Mouse (Mus musculus) embryonic fibroblast, embryonic 13.5 days (primary cell): ENCODE measurements around the gene Sphk2.

Experiments used
- CTCF ChIP-seq: IDR thresholded peaks from 2 replicates; pipeline ENCODE4 v1.5.1; 2011; ENCODE audit warnings: mild to moderate bottlenecking, control low read depth, low read length, moderate library complexity, borderline replicate concordance; ENCODE audit not compliant: insufficient read depth
- POLR2A ChIP-seq: IDR thresholded peaks from 2 replicates; pipeline ENCODE4 v1.6.1; 2011; ENCODE audit warnings: low read depth, mild to moderate bottlenecking, control low read depth, low read length, moderate library complexity

DNA sequence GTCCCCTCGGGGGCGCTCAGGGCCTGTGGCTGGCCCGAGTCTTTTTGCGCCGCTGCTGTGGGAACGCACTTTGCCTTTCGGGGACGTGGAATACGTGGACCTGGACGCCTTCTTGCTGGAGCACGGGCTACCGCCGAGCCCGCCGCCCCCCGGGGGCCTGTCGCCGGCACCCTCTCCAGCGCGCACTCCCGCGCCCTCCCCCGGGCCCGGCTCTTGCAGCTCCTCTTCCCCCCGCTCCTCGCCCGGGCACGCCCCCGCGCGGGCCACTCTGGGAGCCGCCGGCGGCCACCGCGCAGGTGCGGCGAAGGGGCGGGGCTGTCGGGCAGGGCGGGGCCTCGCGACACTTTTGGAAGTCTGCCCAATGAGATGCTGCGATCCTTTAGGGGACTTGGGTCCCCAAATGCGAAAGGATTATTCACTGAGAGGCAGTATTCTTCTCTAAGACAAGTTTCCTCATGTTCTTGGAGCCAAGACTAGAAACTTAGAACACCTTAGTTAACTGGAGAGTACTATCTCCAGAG lies 11.0 kb downstream of the Sphk2 start:
- no peak for TF ChIP-seq CTCF
- peak; percentile 20 for TF ChIP-seq POLR2A
